Mouse (Mus musculus) cerebellum, adult (tissue): ENCODE data around the gene Nos3.

ENCODE experiments used
- ATAC-seq: cut with Nextera tagmentation; 2 replicates; pipeline ENCODE4 v1.9.2; 2017; ENCODE audit warnings: mild to moderate bottlenecking, moderate library complexity, mixed read lengths; ENCODE audit not compliant: insufficient number of reproducible peaks, low FRiP score, low TSS enrichment

The Nos3 gene

GRCm38 (mm10) chr5:24424004-24424781 is 59.6 kb downstream of the Nos3 start:
- no peak for ATAC-seq

GRCm38 (mm10) chr5:24424861-24425411 is 60.3 kb downstream of the Nos3 start:
- ATAC-seq, result no peak

- ATAC-seq, result no peak
Observed at GRCm38 (mm10) chr5:24425421-24426036, 60.9 kb downstream of the Nos3 start.

- ATAC-seq, result no peak
Observed at GRCm38 (mm10) chr5:24426037-24426432, 61.4 kb downstream of the Nos3 start.

- ATAC-seq, result no peak
Observed at GRCm38 (mm10) chr5:24426556-24427284, 62.1 kb downstream of the Nos3 start.

GRCm38 (mm10) chr5:24427285-24427633 is 62.6 kb downstream of the Nos3 start:
- no peak for ATAC-seq

- ATAC-seq, result no peak
Observed at GRCm38 (mm10) chr5:24427981-24428402, 63.4 kb downstream of the Nos3 start.

- ATAC-seq, result no peak
Observed at GRCm38 (mm10) chr5:24428596-24428995, 64.0 kb downstream of the Nos3 start.

GRCm38 (mm10) chr5:24433993-24434392 is 69.4 kb downstream of the Nos3 start:
- no peak for ATAC-seq
